Mouse (Mus musculus): ENCODE data around the gene Oscar. TPM values are rescaled to one million over a fixed set of nuclear protein-coding genes. Genes with fewer than 3 reads are reported as not detected.

Oscar gene
- polyA plus RNA-seq, 1 experiment, result not detected

DNA sequence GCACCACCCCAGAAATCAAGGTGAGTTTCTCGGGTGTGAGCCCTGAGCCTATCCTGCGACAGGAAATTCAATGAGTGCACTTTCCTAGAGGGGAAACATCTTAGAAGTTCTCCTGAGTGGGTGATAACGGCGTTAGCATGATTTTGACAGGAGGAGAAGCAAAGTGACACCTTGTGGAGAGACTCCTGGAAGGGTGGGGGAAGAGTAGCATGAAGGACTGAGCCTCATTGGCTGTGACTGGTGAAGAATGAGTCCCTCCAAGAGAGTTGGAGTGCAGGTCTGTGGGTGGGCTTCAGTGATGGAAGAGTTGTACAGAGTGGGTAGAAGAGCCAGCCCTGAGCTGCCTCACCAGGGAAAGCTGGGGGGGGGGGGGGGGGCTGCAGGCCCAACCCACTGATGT lies 41.0 kb upstream of the Oscar start:
- peaks cover 4% of the 10 kb centered on the region for H3K79me2 ChIP-seq (ENCODE audit: control insufficient read depth, insufficient read depth)
- H3ac ChIP-seq (ENCODE audit: control insufficient read depth, insufficient read length), result no peak overlapping the region
- no peaks in the 10 kb centered on the region for H3K27me3 ChIP-seq (ENCODE audit: control insufficient read depth, insufficient read depth, insufficient read length)
- H3K36me3 ChIP-seq (ENCODE audit: control insufficient read depth, insufficient read depth), result peaks cover 19% of the 10 kb centered on the region
- TF ChIP-seq MYOG (IDR thresholded peaks at IDR 0.05; ENCODE audit: control insufficient read depth in 1 of 3, insufficient read depth in 1 of 3, insufficient read length in 2 of 3, low read depth in 2 of 3), result no peak
- TF ChIP-seq E2F4 (IDR thresholded peaks at IDR 0.05; ENCODE audit: insufficient read depth), result no peak
- no peak for TF ChIP-seq SRF (IDR thresholded peaks at IDR 0.05; ENCODE audit: control insufficient read depth, insufficient read length, low read depth)
- TF ChIP-seq REST (IDR thresholded peaks at IDR 0.05; ENCODE audit: insufficient read depth, insufficient read length), result no peak
- TF ChIP-seq POLR2AphosphoS2 (IDR thresholded peaks at IDR 0.05; ENCODE audit: insufficient read length, low read depth), result no peak
- TF ChIP-seq TCF12 (IDR thresholded peaks at IDR 0.05; ENCODE audit: insufficient read depth, poor library complexity, severe bottlenecking), result no peak
- TF ChIP-seq MAX (IDR thresholded peaks at IDR 0.05; ENCODE audit: low read depth), result no peak
- no peak for TF ChIP-seq POLR2A (IDR thresholded peaks at IDR 0.05; ENCODE audit: insufficient read length, low read depth)
- TF ChIP-seq MYOD1 (IDR thresholded peaks at IDR 0.05; ENCODE audit: control insufficient read depth in 1 of 3, insufficient read length in 2 of 3, low read depth in 2 of 3), result no peak
- TF ChIP-seq USF1 (IDR thresholded peaks at IDR 0.05; ENCODE audit: low read depth), result no peak
- TF ChIP-seq TCF3 (IDR thresholded peaks at IDR 0.05; ENCODE audit: insufficient read length, low read depth), result no peak
- no peak for TF ChIP-seq CEBPB (IDR thresholded peaks at IDR 0.05; ENCODE audit: insufficient read depth, poor library complexity, severe bottlenecking)
- H3K4me2 ChIP-seq (ENCODE audit: low read depth), result no peak overlapping the region
- no peak overlapping the region for H3K4me3 ChIP-seq

DNA sequence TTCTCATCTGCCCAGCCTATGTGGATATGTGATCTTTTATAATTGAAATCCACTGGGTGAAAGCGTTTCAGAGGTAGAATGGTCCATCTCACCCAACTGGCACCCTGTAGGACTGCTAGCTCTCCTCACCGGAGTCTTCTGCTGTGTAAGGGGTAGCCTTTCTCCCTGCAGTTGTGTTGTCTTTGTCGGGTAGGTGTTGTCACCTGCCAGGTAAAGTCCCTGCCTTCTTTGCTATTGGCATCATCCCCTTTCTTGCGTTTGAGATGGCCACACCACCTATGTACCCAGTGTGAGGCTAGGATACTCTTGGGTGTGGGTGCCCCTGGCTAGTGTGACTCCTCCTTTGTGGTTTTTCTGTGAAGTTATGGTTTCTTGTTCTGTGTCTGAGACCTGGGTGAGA lies 30.7 kb upstream of the Oscar start:
- peak overlapping the region; percentile 73 for H3ac ChIP-seq (ENCODE audit: control insufficient read depth, insufficient read length)
- TF ChIP-seq E2F4 (IDR thresholded peaks at IDR 0.05; ENCODE audit: insufficient read depth) (no peak), TCF12 (IDR thresholded peaks at IDR 0.05; ENCODE audit: insufficient read depth, poor library complexity, severe bottlenecking) (no peak), CEBPB (IDR thresholded peaks at IDR 0.05; ENCODE audit: insufficient read depth, poor library complexity, severe bottlenecking) (no peak), USF1 (IDR thresholded peaks at IDR 0.05; ENCODE audit: low read depth) (no peak), MYOG (IDR thresholded peaks at IDR 0.05; ENCODE audit: control insufficient read depth in 1 of 3, insufficient read depth in 1 of 3, insufficient read length in 2 of 3, low read depth in 2 of 3) (no peak), SRF (IDR thresholded peaks at IDR 0.05; ENCODE audit: control insufficient read depth, insufficient read length, low read depth) (no peak), MYOD1 (IDR thresholded peaks at IDR 0.05; ENCODE audit: control insufficient read depth in 1 of 3, insufficient read length in 2 of 3, low read depth in 2 of 3) (no peak), REST (IDR thresholded peaks at IDR 0.05; ENCODE audit: insufficient read depth, insufficient read length) (no peak), POLR2A (IDR thresholded peaks at IDR 0.05; ENCODE audit: insufficient read length, low read depth) (no peak), TCF3 (IDR thresholded peaks at IDR 0.05; ENCODE audit: insufficient read length, low read depth) (no peak), MAX (IDR thresholded peaks at IDR 0.05; ENCODE audit: low read depth) (no peak), POLR2AphosphoS2 (IDR thresholded peaks at IDR 0.05; ENCODE audit: insufficient read length, low read depth) (no peak)
- no peaks in the 10 kb centered on the region for H3K27me3 ChIP-seq (ENCODE audit: control insufficient read depth, insufficient read depth, insufficient read length)
- H3K4me3 ChIP-seq, result peak overlapping the region; percentile 68
- H3K79me2 ChIP-seq (ENCODE audit: control insufficient read depth, insufficient read depth), result peaks cover 46% of the 10 kb centered on the region
- H3K4me2 ChIP-seq (ENCODE audit: low read depth), result peak overlapping the region; percentile 90
- H3K36me3 ChIP-seq (ENCODE audit: control insufficient read depth, insufficient read depth), result peaks cover 14% of the 10 kb centered on the region

DNA sequence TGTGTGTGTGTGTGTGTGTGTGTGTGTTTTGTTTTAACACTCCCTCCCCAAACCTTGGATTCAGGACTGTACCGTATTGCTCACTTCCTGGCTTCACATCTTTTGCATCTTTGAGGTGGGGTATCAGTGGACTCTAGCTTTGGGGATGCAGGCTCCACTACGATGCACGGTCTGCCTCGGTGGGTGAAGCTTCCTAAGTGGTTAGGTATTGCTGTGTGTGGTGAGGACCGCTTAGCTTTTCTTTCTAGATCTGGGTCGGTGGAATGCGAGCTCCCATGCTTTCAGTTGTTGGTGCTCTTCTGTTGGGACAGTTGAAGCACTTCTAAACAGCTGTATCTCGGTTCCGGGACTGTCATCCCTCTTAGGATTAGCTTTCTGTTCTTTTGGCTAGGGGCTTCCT lies 30.2 kb upstream of the Oscar start:
- TF ChIP-seq SRF (IDR thresholded peaks at IDR 0.05; ENCODE audit: control insufficient read depth, insufficient read length, low read depth) (no peak), POLR2AphosphoS2 (IDR thresholded peaks at IDR 0.05; ENCODE audit: insufficient read length, low read depth) (no peak), TCF12 (IDR thresholded peaks at IDR 0.05; ENCODE audit: insufficient read depth, poor library complexity, severe bottlenecking) (no peak), TCF3 (IDR thresholded peaks at IDR 0.05; ENCODE audit: insufficient read length, low read depth) (no peak), MYOG (IDR thresholded peaks at IDR 0.05; ENCODE audit: control insufficient read depth in 1 of 3, insufficient read depth in 1 of 3, insufficient read length in 2 of 3, low read depth in 2 of 3) (no peak), MAX (IDR thresholded peaks at IDR 0.05; ENCODE audit: low read depth) (no peak), CEBPB (IDR thresholded peaks at IDR 0.05; ENCODE audit: insufficient read depth, poor library complexity, severe bottlenecking) (no peak), MYOD1 (IDR thresholded peaks at IDR 0.05; ENCODE audit: control insufficient read depth in 1 of 3, insufficient read length in 2 of 3, low read depth in 2 of 3) (no peak), E2F4 (IDR thresholded peaks at IDR 0.05; ENCODE audit: insufficient read depth) (no peak), POLR2A (IDR thresholded peaks at IDR 0.05; ENCODE audit: insufficient read length, low read depth) (no peak), USF1 (IDR thresholded peaks at IDR 0.05; ENCODE audit: low read depth) (no peak), REST (IDR thresholded peaks at IDR 0.05; ENCODE audit: insufficient read depth, insufficient read length) (no peak)

DNA sequence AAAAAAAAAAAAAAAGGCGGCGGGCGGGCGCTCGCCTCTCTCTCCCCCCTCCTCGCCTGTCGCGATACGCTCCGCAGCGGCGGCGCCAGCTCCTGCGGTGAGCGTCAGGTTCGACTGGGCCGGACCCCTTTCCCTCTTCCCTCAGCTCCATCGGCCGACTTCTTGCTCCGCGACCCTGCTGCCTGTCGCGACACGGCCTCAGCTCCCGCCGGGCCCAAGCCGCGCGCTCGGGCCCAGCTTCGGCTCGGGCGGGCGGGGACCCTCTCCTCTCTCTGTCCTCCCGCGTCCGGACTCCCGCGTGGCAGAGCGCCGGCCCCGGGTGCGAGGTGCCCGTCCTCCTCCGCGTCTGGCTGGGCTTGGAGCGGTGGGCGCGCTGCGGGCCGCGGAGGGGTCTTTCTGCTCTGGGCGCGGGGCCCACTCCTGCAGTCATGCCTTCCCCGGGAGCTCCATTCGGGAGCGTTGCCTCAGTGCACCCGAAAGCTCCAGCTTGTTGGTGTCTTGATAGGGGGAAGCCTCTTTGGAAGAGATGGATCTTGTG lies 29.6 kb upstream of the Oscar start:
- TF ChIP-seq POLR2AphosphoS2 (IDR thresholded peaks at IDR 0.05; ENCODE audit: insufficient read length, low read depth) (peak; percentile 15), E2F4 (IDR thresholded peaks at IDR 0.05; ENCODE audit: insufficient read depth) (no peak)
- peak overlapping the region; percentile 90 for H3K4me2 ChIP-seq (ENCODE audit: low read depth)

More for the DNA sequence above, 30.2 kb upstream of the Oscar start:
- Histone ChIP-seq H3K36me3 (ENCODE audit: control insufficient read depth, insufficient read depth) (peaks cover 10% of the 10 kb centered on the region), H3K4me3 (peak overlapping the region; percentile 68), H3ac (ENCODE audit: control insufficient read depth, insufficient read length) (peak overlapping the region; percentile 73), H3K27me3 (ENCODE audit: control insufficient read depth, insufficient read depth, insufficient read length) (no peaks in the 10 kb centered on the region), H3K4me2 (ENCODE audit: low read depth) (peak overlapping the region; percentile 90), H3K79me2 (ENCODE audit: control insufficient read depth, insufficient read depth) (peaks cover 46% of the 10 kb centered on the region)

More for the DNA sequence above, 29.6 kb upstream of the Oscar start:
- Histone ChIP-seq H3K4me3 (peak overlapping the region; percentile 68), H3K27me3 (ENCODE audit: control insufficient read depth, insufficient read depth, insufficient read length) (no peaks in the 10 kb centered on the region), H3K79me2 (ENCODE audit: control insufficient read depth, insufficient read depth) (peaks cover 46% of the 10 kb centered on the region), H3ac (ENCODE audit: control insufficient read depth, insufficient read length) (peak overlapping the region; percentile 73), H3K36me3 (ENCODE audit: control insufficient read depth, insufficient read depth) (peaks cover 3% of the 10 kb centered on the region)
